Mouse (Mus musculus) subcutaneous adipose tissue, adult 2 months (tissue): ENCODE results near the gene Olfr1344. TPM values are rescaled to one million over a fixed set of nuclear protein-coding genes. Genes with fewer than 3 reads are reported as not detected.

Experiments used
- polyA plus RNA-seq: library from polyadenylated mRNA; depleted of rRNA; stranded (reverse); fragments of >200 nt; gene quantifications from 2 replicates; pipeline ENCODE4 v1.2.3, GENCODE M21; 2012; ENCODE audit warnings: low replicate concordance; rRNA removed

Gene Olfr1344
- polyA plus RNA-seq, result 0.07 TPM in 1 of 2 replicates, not detected in the other

GRCm38 (mm10) chr7:6438388-6438787, at the start of gene Olfr1344:
TSS of gene Olfr1344 (plus strand) at chr7:6438688.

DNA sequence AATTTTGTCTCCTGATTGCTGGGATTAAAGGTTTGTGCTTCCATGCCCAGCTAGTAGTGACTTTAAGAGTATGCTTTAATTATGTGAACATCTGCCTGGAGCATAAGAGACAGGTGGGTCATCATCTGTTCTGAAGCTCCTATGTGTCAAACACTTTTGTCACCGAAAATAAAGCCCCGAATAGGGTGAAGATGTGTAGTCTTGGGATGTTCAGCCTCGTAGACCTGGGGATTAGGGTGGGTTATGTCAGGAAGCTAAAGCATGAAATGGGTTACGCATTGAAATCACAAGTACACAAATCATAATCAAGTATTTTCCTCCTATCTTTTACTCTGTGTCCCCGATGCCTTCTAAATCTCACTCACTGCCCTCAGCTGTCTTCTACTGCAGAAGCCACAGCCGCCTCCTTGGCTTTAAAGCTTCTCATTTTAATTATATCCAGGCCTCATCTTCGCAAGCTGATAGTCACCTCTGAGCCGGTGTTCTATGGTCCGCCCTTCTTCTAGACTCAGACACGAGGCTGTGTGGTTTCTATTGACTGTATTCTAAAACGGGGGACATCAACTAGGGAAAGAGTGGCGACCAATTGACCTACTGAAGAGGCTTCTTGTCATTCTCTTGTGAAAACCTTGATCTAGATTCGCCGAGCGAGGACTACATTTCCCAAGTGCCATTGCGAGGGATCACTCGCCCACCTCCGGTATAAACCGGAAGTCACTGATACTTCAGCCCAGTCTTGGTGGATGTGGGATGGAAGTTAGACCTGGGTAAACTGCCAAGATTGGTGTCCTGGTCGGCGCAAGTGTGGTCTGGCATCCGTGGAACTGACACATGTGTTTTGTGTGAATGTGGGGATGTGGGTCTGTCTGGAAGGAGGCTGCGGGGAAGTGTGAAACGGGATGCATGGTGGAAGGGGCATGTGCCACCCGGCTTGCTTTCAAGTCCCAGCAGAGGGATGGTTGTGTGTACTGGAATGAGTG, 40.2 kb upstream of the Olfr1344 start, which contains the start of gene Smim17:
TSS of gene Smim17 (plus strand) at position 720 of the 980 bp plus-strand sequence.

DNA sequence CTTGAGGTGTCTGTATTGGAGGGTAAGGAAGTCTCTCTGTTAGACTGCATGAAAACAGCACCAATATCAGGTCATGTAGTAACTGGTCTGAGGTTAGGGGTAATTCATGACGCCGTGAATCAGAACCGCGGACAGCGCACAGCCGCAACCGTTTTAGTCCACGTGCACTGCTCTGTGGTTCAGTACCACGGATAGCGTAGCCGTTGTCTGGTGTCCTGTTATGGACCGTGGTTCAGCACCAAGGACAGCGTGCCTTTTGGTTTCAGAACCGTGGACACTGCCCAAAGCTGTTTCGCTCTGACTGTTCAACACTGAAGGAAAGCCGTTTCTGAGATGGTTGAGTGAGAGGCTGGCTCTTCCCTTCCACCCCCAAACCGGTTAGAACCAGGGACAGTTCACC, 28.4 kb upstream of the Olfr1344 start, which contains the start of gene Gm20715:
TSS of gene Gm20715 (plus strand) at position 235 of the 400 bp plus-strand sequence.

GRCm38 (mm10) chr7:6455868-6456267, 17.4 kb downstream of the Olfr1344 start, which contains the start of gene Olfr1336:
TSS of gene Olfr1336 (plus strand) at chr7:6456168.

GRCm38 (mm10) chr7:6466951-6467350, 28.5 kb downstream of the Olfr1344 start, which contains the start of gene Olfr1346:
TSS of gene Olfr1346 (plus strand) at chr7:6467101.

GRCm38 (mm10) chr7:6486841-6487240, 48.4 kb downstream of the Olfr1344 start, which contains the start of gene Olfr5:
TSS of gene Olfr5 (minus strand) at chr7:6486941.

Other genes with a start within 250 kb of the Olfr1344 start
- not detected in 2 replicates for gene Galp, start 241.6 kb upstream of the Olfr1344 start, polyA plus RNA-seq
- not detected in 2 replicates for gene Zscan5b, start 216.4 kb upstream of the Olfr1344 start, polyA plus RNA-seq
- gene Epp13, start 186.0 kb upstream of the Olfr1344 start, polyA plus RNA-seq, result 0.46 and 1.5 TPM in 2 replicates
- 1.6 and 1.8 TPM in 2 replicates for gene Zfp667, start 152.1 kb upstream of the Olfr1344 start, polyA plus RNA-seq
- gene Zfp583, start 107.4 kb upstream of the Olfr1344 start, polyA plus RNA-seq, result 1.0 and 1.2 TPM in 2 replicates
- 0.09 and 0.27 TPM in 2 replicates for gene Gm3854, start 94.9 kb upstream of the Olfr1344 start, polyA plus RNA-seq
- gene Zfp78, start 75.4 kb upstream of the Olfr1344 start, polyA plus RNA-seq, result 0.73 and 1.0 TPM in 2 replicates
- 4.2 and 5.3 TPM in 2 replicates for gene Zfp28, start 55.4 kb upstream of the Olfr1344 start, polyA plus RNA-seq
- not detected in 2 replicates for gene Smim17, start 40.0 kb upstream of the Olfr1344 start, polyA plus RNA-seq
- gene Gm20715, start 28.4 kb upstream of the Olfr1344 start, polyA plus RNA-seq, result not detected in 2 replicates
- gene Olfr1336, start 17.5 kb downstream of the Olfr1344 start, polyA plus RNA-seq, result not detected in 2 replicates
- gene Olfr1346, start 28.4 kb downstream of the Olfr1344 start, polyA plus RNA-seq, result not detected in 2 replicates
- 0.12 TPM in 1 of 2 replicates, not detected in the other for gene Olfr5, start 48.3 kb downstream of the Olfr1344 start, polyA plus RNA-seq
- gene Olfr1347, start 61.1 kb downstream of the Olfr1344 start, polyA plus RNA-seq, result not detected in 2 replicates
- gene Olfr1348, start 70.1 kb downstream of the Olfr1344 start, polyA plus RNA-seq, result not detected in 2 replicates
- not detected in 2 replicates for gene Olfr1349, start 84.3 kb downstream of the Olfr1344 start, polyA plus RNA-seq
- gene Olfr1350, start 126.2 kb downstream of the Olfr1344 start, polyA plus RNA-seq, result not detected in 2 replicates